Mouse (Mus musculus): ENCODE results near the gene Lgals3bp.
A peak's percentile ranks its signal among the peaks of the same experiment; 100 is the strongest.

Gene Lgals3bp

DNA sequence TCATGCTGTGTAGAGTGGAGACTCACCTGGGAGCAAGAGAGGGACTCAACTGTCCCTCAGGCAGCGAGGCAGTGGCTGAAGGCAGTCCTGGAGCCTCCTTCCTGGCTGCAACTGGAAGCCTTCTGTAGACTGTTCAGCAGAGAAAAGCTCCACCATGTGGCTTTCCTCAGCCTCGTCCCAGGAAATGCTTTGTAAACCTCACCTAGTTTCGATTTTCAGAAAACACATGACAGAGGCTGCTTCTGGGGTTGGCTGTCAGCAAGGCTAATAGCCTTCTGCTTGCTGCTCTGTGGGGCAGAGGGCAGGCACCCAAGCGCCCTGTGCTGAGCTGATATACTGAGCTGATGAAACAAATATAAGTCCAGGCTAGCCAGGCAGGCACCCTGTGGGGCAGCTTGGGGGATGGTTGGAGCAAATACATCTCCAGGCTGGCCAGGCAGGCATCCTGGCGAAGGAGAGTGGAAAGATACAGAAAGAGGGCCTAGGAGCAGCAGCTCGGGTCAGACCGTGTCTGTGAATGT lies at the start of gene Lgals3bp:
TSS of gene Lgals3bp (minus strand) at position 333 of the 521 bp plus-strand sequence.
- peak in 1 of 2 experiments; percentile 23 for DNase-seq (ENCODE audit: low spot score in 2 of 2)

- no peak for DNase-seq (ENCODE audit: low spot score in 2 of 2)
Measured at GRCm38 (mm10) chr11:118451211-118451610, 49.3 kb upstream of the Lgals3bp start.

- DNase-seq (ENCODE audit: low spot score in 2 of 2), result no peak
Measured at GRCm38 (mm10) chr11:118448385-118448784, 46.5 kb upstream of the Lgals3bp start.

GRCm38 (mm10) chr11:118447346-118447745 lies 45.5 kb upstream of the Lgals3bp start:
- DNase-seq (ENCODE audit: low spot score in 2 of 2), result no peak

DNA sequence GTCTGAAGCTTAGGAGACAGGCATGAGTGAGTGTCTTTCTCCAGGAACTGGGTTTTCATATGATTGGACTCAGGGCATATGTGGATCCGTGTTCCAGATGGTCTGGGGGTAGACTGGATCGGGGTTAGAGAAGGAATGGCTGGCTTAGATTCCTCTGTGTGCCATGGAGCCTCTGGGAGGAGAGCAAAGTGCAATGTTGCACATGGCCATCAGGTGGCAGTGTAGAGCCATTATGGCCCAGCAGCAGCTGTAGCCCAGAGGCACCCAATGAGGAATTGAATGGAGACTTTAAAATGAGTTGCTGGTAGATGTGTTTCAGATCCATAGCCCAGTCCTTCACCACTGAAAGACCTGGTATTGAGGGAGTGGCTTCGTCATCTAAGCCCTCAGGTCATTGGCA lies 44.0 kb upstream of the Lgals3bp start:
- DNase-seq (ENCODE audit: low spot score in 2 of 2), result peak; percentile 62 to 69

DNA sequence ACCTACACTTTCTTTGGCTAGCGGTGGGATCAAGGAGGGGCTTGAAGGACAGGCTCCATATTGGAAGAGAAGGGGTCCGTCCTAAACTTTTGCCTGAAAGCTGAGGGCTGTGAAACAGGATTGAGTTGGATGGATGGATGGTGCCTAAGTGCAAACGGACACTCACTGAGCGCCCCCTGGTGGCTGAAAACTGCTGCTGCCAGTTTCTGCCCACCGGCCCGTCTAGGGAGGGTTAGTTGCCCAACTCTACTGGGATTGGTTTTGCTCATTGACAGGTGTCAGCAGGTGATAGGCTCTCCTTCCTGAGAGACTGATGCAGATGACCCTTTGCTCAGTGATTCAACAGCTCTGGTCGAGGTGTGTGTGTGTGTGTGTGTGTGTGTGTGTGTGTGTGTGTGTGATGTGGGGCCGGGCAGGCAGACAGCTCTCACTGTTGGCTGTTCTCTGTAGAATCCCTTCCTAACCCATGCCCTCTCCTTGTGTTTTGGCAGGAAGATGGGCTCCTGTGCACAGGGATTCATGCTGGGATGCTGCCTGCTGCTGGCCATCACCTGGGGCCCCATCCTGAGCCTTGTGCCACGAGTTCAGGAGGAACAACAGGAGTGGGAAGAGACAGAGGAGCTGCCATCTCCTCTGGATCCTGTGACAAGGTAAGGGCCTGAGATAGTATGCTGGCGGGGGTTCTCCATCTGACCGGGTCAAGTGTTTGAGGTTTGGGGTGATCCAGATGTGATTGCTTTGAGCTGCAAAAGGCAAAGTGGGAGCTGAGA lies 41.5 kb upstream of the Lgals3bp start:
- peak; percentile 62 to 83 for DNase-seq (ENCODE audit: low spot score in 2 of 2)

GRCm38 (mm10) chr11:118442691-118443090 lies 40.8 kb upstream of the Lgals3bp start:
- DNase-seq (ENCODE audit: low spot score in 2 of 2), result no peak

GRCm38 (mm10) chr11:118438665-118439414 lies 36.9 kb upstream of the Lgals3bp start:
- DNase-seq (ENCODE audit: low spot score in 2 of 2), result no peak

DNA sequence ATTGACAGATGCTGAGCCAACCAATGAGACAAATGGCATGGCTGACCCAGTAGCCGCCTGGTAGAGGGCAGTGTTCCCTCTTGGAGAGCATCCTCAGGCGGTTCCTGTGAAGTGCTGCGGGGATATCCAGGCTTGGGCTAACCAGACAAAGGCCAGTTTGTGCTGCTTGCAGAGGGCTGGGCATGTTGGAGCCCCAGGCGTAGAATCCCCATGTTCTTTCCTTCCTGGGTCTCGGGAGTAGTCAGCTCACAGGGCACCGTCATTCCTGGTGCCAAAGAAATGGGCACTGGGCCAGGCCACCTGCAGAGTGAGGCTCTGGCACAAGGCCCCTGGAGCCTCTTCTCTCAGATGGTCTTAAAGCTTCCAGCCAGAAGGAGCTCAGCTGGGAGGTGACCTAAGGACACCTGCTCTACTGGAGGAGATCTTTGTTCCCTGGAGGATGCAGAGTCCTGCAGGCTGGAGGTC lies 34.6 kb upstream of the Lgals3bp start:
- DNase-seq (ENCODE audit: low spot score in 2 of 2), result peak in 1 of 2 experiments; percentile 82

DNA sequence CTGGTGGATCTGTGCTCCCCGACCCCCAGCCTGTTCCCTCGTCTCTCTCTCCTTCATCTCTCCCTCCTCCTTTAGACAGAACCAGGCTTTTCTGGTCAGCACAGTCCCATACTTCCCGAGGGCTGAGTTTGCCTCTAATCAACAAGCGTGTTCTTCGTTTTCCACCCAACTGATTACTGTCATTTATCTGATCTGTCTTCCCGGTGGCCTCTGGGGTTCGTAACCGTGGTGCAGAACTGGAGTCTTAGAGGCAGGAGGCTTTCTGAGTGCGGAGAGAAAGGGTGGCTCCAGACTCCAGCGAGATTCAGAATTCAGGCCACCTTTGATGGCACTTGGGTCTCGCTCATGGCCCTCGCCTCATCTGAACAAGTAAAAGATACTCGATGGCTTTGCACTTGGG lies 32.2 kb upstream of the Lgals3bp start:
- DNase-seq (ENCODE audit: low spot score in 2 of 2), result no peak

DNA sequence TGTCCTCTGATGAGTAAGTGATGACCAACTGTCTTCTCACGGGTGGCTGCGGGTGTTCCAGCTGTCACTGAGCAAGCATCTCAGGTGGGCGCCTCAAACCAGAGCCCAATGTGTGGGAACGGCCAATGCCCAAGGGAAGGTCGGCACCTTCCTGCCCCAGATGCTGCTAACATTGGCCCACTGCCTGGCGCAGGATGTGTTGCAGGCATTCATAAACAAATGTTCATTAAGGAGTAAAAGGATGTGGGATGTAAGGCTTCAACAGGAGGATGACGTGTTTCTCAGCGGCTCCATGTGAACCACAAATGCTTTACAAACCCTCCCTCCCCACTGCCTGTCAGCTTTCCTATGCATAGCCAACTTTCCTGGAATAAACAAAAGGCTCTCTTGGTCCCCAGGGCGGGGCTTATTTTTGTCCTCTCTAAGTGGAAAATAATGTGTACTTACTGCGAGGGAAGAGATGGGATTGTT lies 31.5 kb upstream of the Lgals3bp start:
- no peak for DNase-seq (ENCODE audit: low spot score in 2 of 2)

DNA sequence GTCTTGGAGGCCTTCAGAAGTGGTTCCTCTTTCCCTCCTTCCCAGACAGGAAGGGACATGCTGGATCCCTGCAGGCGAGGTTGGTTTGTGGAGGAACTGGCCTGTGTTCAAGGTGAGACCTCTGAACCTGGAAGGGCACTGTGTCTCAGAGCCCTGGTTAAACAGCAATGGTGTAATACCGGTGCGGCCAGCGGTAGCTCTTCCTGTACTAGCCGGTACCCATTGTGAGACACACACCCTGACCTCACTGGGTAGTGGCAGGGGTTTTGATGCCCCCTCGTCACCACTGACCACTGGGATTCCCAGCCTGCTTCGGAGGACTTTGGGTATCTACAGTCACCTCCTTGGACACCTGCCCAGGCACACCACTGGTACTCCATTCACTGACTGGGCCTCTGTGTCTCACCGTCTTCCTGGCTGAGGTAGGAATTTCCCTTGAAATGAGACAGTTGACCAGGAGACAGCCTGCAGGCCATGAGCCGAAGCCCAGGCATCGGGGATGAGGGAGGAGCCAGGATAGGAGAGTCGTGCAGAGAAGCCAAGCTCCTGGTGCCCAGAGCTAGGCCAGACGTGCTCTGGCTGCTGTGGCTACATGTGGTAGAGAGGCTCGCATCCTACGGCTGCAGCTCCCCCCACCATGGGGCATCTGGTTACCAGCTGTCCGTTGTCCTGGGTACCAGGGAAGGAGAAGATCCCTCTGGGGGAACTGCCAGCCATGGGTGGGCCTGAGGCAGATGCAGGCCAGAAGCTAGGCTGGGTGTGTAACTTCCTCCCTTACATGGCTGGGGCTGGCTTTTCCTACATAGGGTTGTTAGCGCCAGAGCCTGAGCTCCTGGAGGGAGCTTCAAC lies 29.4 kb upstream of the Lgals3bp start:
- DNase-seq (ENCODE audit: low spot score in 2 of 2), result no peak

- DNase-seq (ENCODE audit: low spot score in 2 of 2), result no peak
Measured at GRCm38 (mm10) chr11:118430291-118430885, 28.5 kb upstream of the Lgals3bp start.

- no peak for DNase-seq (ENCODE audit: low spot score in 2 of 2)
Measured at GRCm38 (mm10) chr11:118428944-118429709, 27.2 kb upstream of the Lgals3bp start.

GRCm38 (mm10) chr11:118428460-118428868 lies 26.6 kb upstream of the Lgals3bp start:
- no peak for DNase-seq (ENCODE audit: low spot score in 2 of 2)

- DNase-seq (ENCODE audit: low spot score in 2 of 2), result no peak
Measured at GRCm38 (mm10) chr11:118427986-118428385, 26.1 kb upstream of the Lgals3bp start, which contains the start of gene C1qtnf1. Gene C1qtnf1, plus strand, starts transcription at chr11:118428203.

DNA sequence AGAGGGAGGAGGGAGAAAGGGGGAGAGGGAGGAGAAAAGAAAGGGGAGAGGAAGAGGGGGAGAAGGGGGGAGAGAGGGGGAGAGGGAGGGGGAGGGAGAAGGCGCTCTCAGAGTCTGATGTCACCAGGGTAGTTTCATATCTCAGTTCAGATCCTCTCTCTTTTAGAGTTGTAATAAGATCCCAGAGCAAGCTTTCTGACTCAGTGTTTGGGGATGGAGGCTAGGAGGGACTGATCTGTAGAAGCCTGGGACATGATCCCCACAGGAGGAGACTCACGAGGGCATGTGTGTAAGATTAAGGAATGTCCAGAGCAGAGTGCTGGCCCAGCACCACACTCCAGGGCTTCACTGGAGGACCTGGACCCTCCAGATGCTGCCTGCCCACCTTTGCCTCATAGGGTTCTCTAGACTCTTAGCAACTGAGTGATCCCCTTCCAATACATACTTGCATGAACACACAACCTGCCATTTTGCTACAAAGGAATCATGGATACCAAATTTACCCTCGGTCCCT lies 25.4 kb upstream of the Lgals3bp start:
- DNase-seq (ENCODE audit: low spot score in 2 of 2), result no peak

- no peak for DNase-seq (ENCODE audit: low spot score in 2 of 2)
Measured at GRCm38 (mm10) chr11:118426765-118427164, 24.9 kb upstream of the Lgals3bp start.

DNA sequence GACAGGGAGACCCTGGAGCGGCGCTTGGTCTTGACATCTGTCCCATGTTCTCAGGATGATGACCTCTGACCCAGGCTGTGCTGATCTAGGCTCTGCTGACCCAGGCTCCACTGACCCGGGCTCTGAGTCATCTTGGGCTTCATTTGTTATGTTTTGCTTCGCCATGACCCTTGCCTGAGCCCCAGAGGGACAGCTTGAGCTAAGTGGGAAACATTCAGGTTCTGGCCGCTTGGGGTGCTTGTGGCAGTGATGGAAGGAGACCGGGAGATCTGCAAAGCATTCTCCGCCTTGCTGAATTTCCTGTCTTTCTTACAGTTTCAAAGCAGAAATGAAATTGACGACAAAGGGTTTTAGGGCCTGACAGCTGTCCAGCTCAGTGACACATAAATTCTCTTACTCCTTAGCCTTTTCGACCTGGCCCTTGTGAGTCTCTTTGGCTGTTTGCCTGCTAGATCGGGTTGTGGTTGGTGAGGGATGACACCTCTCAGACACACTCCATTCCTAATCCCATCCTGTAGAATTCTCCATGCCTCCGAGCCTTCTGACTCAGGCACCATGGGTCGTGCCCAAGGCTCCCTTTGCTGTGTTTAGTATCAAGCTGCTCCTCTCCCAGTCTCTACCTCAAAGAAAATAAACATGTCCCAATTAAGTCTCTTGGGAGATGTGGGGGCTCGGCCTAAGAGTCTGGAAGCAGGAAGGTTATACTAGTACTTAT lies 22.9 kb upstream of the Lgals3bp start:
- no peak for DNase-seq (ENCODE audit: low spot score in 2 of 2)

Data from cerebellum, postnatal 4 days (tissue).